Mouse (Mus musculus) neural tube, embryonic 11.5 days (tissue): Measurements from ENCODE around the gene Ston2. TPM values are rescaled to one million over a fixed set of nuclear protein-coding genes. Genes with fewer than 3 reads are reported as not detected.

ENCODE experiments used
- ATAC-seq: fragments of 200-750 bp; cut with Nextera tagmentation; 2 replicates; pipeline ENCODE4 v1.8.0; 2017; ENCODE audit warnings: moderate number of reproducible peaks, mild to moderate bottlenecking, moderate TSS enrichment, moderate library complexity; ENCODE audit not compliant: insufficient read depth, low FRiP score, low TSS enrichment
- DNase-seq: peaks from one replicate; pipeline ENCODE4 v3.0.0-alpha.2; 2015; ENCODE audit warnings: low spot score
- H3K27ac ChIP-seq: fragments of 300-500 bp; sonication (generic); 2 replicates; pipeline ENCODE4 v1.5.1; 2014; ENCODE audit warnings: low read depth, mild to moderate bottlenecking, low read length
- H3K27me3 ChIP-seq: fragments of 300-500 bp; sonication (generic); 2 replicates; pipeline ENCODE4 v1.6.1; 2014; ENCODE audit warnings: mild to moderate bottlenecking, low read length, mixed read lengths; ENCODE audit not compliant: control insufficient read depth, insufficient read depth
- H3K36me3 ChIP-seq: fragments of 300-500 bp; sonication (generic); 2 replicates; pipeline ENCODE4 v1.6.1; 2014; ENCODE audit warnings: mild to moderate bottlenecking, low read length, moderate library complexity, mixed read lengths; ENCODE audit not compliant: control insufficient read depth, insufficient read depth
- H3K4me1 ChIP-seq: fragments of 300-500 bp; sonication (generic); 2 replicates; pipeline ENCODE4 v1.6.1; 2014; ENCODE audit warnings: low read length, mixed read lengths; ENCODE audit not compliant: control insufficient read depth, insufficient read depth
- H3K4me2 ChIP-seq: fragments of 300-500 bp; sonication (generic); 2 replicates; pipeline ENCODE4 v1.6.1; 2014; ENCODE audit warnings: low read depth, mild to moderate bottlenecking, moderate library complexity
- H3K4me3 ChIP-seq: fragments of 300-500 bp; sonication (generic); 2 replicates; pipeline ENCODE4 v1.5.1; 2014; ENCODE audit warnings: low read depth, low read length
- H3K9ac ChIP-seq: fragments of 300-500 bp; sonication (generic); 2 replicates; pipeline ENCODE4 v1.6.1; 2014; ENCODE audit warnings: mild to moderate bottlenecking, low read length
- H3K9me3 ChIP-seq: fragments of 300-500 bp; sonication (generic); 2 replicates; pipeline ENCODE4 v1.6.1; 2016; ENCODE audit warnings: low read length; ENCODE audit not compliant: control insufficient read depth
- WGBS: fragments of 180-500 bp; shearing (Covaris S2); extraction: QIAGEN DNeasy Blood & Tissue Kit; methylation state at CpG from one replicate; pipeline ENCODE4 v1.1.7; 2014; 5-methylcytosine and 5-hydroxymethylcytosine counted together
- polyA plus RNA-seq: library from polyadenylated mRNA; unstranded; fragments of >200 nt; fragmentation: Nextera tagmentation; extraction: Ambion mirVana; gene quantifications from 2 replicates; pipeline ENCODE4 v1.2.1, GENCODE M21; 2014

The Ston2 gene
- polyA plus RNA-seq, 1 experiment from 2014 or later, result 7.3 TPM

- Histone ChIP-seq H3K36me3 (no peaks in the 10 kb centered on the region), H3K4me1 (peaks cover 4% of the 10 kb centered on the region; the same call in 1 of the 2 replicates), H3K27me3 (no peaks in the 10 kb centered on the region), H3K27ac (no peak overlapping the region), H3K9me3 (no peaks in the 10 kb centered on the region), H3K4me3 (peak overlapping the region; percentile 74), H3K9ac (peak overlapping the region; percentile 70), H3K4me2 (peak overlapping the region; percentile 96)
- ATAC-seq, result peak; percentile 95
- WGBS, result 1% methylated on average over 22 of the region's 35 CpGs
- peak; percentile 89 for DNase-seq
Observed at GRCm38 (mm10) chr12:91779004-91779365, 9.2 kb downstream of the Ston2 start.

- DNase-seq (peak; percentile 53), ATAC-seq (peak; percentile 76)
- under 1% methylated on average over 41 of the region's 51 CpGs for WGBS
- H3K36me3 ChIP-seq, result no peaks in the 10 kb centered on the region
- peak overlapping the region; percentile 74 for H3K4me3 ChIP-seq
- peak overlapping the region; percentile 96 for H3K4me2 ChIP-seq
- H3K9ac ChIP-seq, result peak overlapping the region; percentile 70
- H3K9me3 ChIP-seq, result no peaks in the 10 kb centered on the region
- H3K4me1 ChIP-seq, result peaks cover 4% of the 10 kb centered on the region; the same call in 1 of the 2 replicates
- no peak overlapping the region for H3K27ac ChIP-seq
- H3K27me3 ChIP-seq, result no peaks in the 10 kb centered on the region
Observed at GRCm38 (mm10) chr12:91778211-91779003, 9.8 kb downstream of the Ston2 start.

- ATAC-seq, result no peak
- H3K27me3 ChIP-seq, result no peaks in the 10 kb centered on the region
- no peak overlapping the region for H3K4me2 ChIP-seq
- no peak overlapping the region for H3K9ac ChIP-seq
- H3K27ac ChIP-seq, result no peak overlapping the region
- 83% methylated on average over 5 of the region's 5 CpGs for WGBS
- no peaks in the 10 kb centered on the region for H3K9me3 ChIP-seq
- no peak overlapping the region for H3K4me3 ChIP-seq
- peaks cover 4% of the 10 kb centered on the region; the same call in 1 of the 2 replicates for H3K4me1 ChIP-seq
- no peak for DNase-seq
- H3K36me3 ChIP-seq, result no peaks in the 10 kb centered on the region
Observed at GRCm38 (mm10) chr12:91776342-91776741, 11.8 kb downstream of the Ston2 start.

- no peaks in the 10 kb centered on the region for H3K36me3 ChIP-seq
- no peaks in the 10 kb centered on the region for H3K27me3 ChIP-seq
- ATAC-seq, result no peak
- no peaks in the 10 kb centered on the region for H3K9me3 ChIP-seq
- no peak overlapping the region for H3K4me2 ChIP-seq
- DNase-seq, result no peak
- 70% methylated on average over 8 of the region's 8 CpGs for WGBS
- peaks cover 4% of the 10 kb centered on the region; the same call in 1 of the 2 replicates for H3K4me1 ChIP-seq
- no peak overlapping the region for H3K9ac ChIP-seq
- no peak overlapping the region for H3K27ac ChIP-seq
- no peak overlapping the region for H3K4me3 ChIP-seq
Observed at GRCm38 (mm10) chr12:91774811-91775284, 13.3 kb downstream of the Ston2 start.

GRCm38 (mm10) chr12:91768871-91769270 is 19.3 kb downstream of the Ston2 start:
- ATAC-seq (no peak), DNase-seq (no peak)
- WGBS, result 88% methylated on average over 2 of the region's 2 CpGs
- H3K9ac ChIP-seq, result no peak overlapping the region
- H3K4me1 ChIP-seq, result peaks cover 25% of the 10 kb centered on the region
- H3K27me3 ChIP-seq, result no peaks in the 10 kb centered on the region
- H3K4me2 ChIP-seq, result no peak overlapping the region
- H3K36me3 ChIP-seq, result no peaks in the 10 kb centered on the region
- H3K4me3 ChIP-seq, result no peak overlapping the region
- no peaks in the 10 kb centered on the region for H3K9me3 ChIP-seq
- H3K27ac ChIP-seq, result no peak overlapping the region

- Histone ChIP-seq H3K27ac (no peak overlapping the region), H3K4me3 (no peak overlapping the region), H3K4me1 (peaks cover 25% of the 10 kb centered on the region), H3K4me2 (no peak overlapping the region), H3K36me3 (no peaks in the 10 kb centered on the region), H3K9me3 (no peaks in the 10 kb centered on the region), H3K9ac (no peak overlapping the region), H3K27me3 (no peaks in the 10 kb centered on the region)
- ATAC-seq (no peak), DNase-seq (no peak)
- 90% methylated on average over 6 of the region's 6 CpGs for WGBS
Observed at GRCm38 (mm10) chr12:91768176-91768575, 20.0 kb downstream of the Ston2 start.

GRCm38 (mm10) chr12:91766338-91767107 is 21.7 kb downstream of the Ston2 start:
- H3K4me2 ChIP-seq, result peak overlapping the region; percentile 32
- H3K4me1 ChIP-seq, result peaks cover 25% of the 10 kb centered on the region
- H3K4me3 ChIP-seq, result no peak overlapping the region
- WGBS, result 34% methylated on average over 14 of the region's 14 CpGs
- peak; percentile 82 for ATAC-seq
- H3K9me3 ChIP-seq, result no peaks in the 10 kb centered on the region
- H3K36me3 ChIP-seq, result no peaks in the 10 kb centered on the region
- H3K27ac ChIP-seq, result 0 out of 2 replicates have a peak overlapping the region, but pooled peaks have one; percentile 27
- no peaks in the 10 kb centered on the region for H3K27me3 ChIP-seq
- peak; percentile 67 for DNase-seq
- 0 out of 2 replicates have a peak overlapping the region, but pooled peaks have one; percentile 6 for H3K9ac ChIP-seq

GRCm38 (mm10) chr12:91765504-91765903 is 22.7 kb downstream of the Ston2 start:
- DNase-seq (no peak), ATAC-seq (no peak)
- Histone ChIP-seq H3K27me3 (no peaks in the 10 kb centered on the region), H3K9me3 (no peaks in the 10 kb centered on the region), H3K4me3 (no peak overlapping the region), H3K27ac (no peak overlapping the region), H3K4me2 (no peak overlapping the region), H3K4me1 (peaks cover 25% of the 10 kb centered on the region), H3K9ac (no peak overlapping the region), H3K36me3 (no peaks in the 10 kb centered on the region)
- WGBS, result 41% methylated on average over 13 of the region's 13 CpGs
